Comparison of ENCODE assay signal across 15 mouse cellular contexts in genomic region chr11:78755299-78755698, GRCm38 (mm10).
"Had no signal": no experiment of that assay in that cellular context is flagged by ENCODE, and none has a peak within 500 bp of the region (broad histone marks: within the 10 kb centered on the region; RNA-seq: fewer than 3 reads in every experiment).

No protein-coding gene starts in this region.

- H3K36me3 ChIP-seq: midbrain, embryonic 10.5 days; midbrain, embryonic 12.5 days; neural tube, embryonic 12.5 days; stomach, embryonic 15.5 days had no signal

- H3K4me3 ChIP-seq: midbrain, embryonic 10.5 days; midbrain, embryonic 12.5 days; myocyte; neural tube, embryonic 12.5 days; stomach, embryonic 15.5 days had no signal

- H3K9me3 ChIP-seq: midbrain, embryonic 10.5 days; midbrain, embryonic 12.5 days; neural tube, embryonic 12.5 days; stomach, embryonic 15.5 days had no signal

- DNase-seq: lung, adult 18-20 months; lung, embryonic 14.5 days; lung, postnatal 10 days; lung, postnatal 4 days; midbrain, embryonic 14.5 days; right cerebral cortex, postnatal 14 days; thymus, adult 2 months; thymus, postnatal 25 days; thymus, postnatal 4 days had no signal

- H3K27ac ChIP-seq: midbrain, embryonic 10.5 days; midbrain, embryonic 12.5 days; neural tube, embryonic 12.5 days; stomach, embryonic 15.5 days; stomach, postnatal 0 days had no signal

- H3K27me3 ChIP-seq: midbrain, embryonic 12.5 days; neural tube, embryonic 12.5 days; stomach, embryonic 15.5 days had no signal

- H3K9ac ChIP-seq: lung, embryonic 14.5 days; midbrain, embryonic 12.5 days; neural tube, embryonic 12.5 days; stomach, embryonic 15.5 days had no signal
